Mouse (Mus musculus): ENCODE results near the gene Rps8. TPM values are rescaled to one million over a fixed set of nuclear protein-coding genes. Genes with fewer than 3 reads are reported as not detected.
A peak's percentile ranks its signal among the peaks of the same experiment; 100 is the strongest.

Gene Rps8
- polyA plus RNA-seq, 1 experiment = 190 TPM

- H3K4me3 ChIP-seq (replicated peaks) = no peak overlapping the region
- peaks cover 4% of the 10 kb centered on the region; the same call in 1 of the 2 replicates for H3K9me3 ChIP-seq (ENCODE audit: control insufficient read depth, low read length)
- peaks cover 44% of the 10 kb centered on the region for H3K4me1 ChIP-seq (ENCODE audit: control insufficient read depth)
- peaks cover 21% of the 10 kb centered on the region for H3K36me3 ChIP-seq (ENCODE audit: control insufficient read depth)
- peaks cover 30% of the 10 kb centered on the region for H3K27me3 ChIP-seq (ENCODE audit: control insufficient read depth)
- TF ChIP-seq GATA1 (IDR thresholded peaks at IDR 0.05; ENCODE audit: low read length) (no peak), TAL1 (IDR thresholded peaks at IDR 0.05; ENCODE audit: low read length) (no peak)
Observed at GRCm38 (mm10) chr4:117130790-117131189, 25.3 kb downstream of the Rps8 start.

GRCm38 (mm10) chr4:117127991-117128686, 27.9 kb downstream of the Rps8 start:
- Histone ChIP-seq H3K9me3 (ENCODE audit: control insufficient read depth, low read length) (peaks cover under 1% of the 10 kb centered on the region; the same call in 1 of the 2 replicates), H3K4me1 (ENCODE audit: control insufficient read depth) (peaks cover 42% of the 10 kb centered on the region), H3K4me3 (replicated peaks) (no peak overlapping the region), H3K27me3 (ENCODE audit: control insufficient read depth) (peaks cover 21% of the 10 kb centered on the region), H3K36me3 (ENCODE audit: control insufficient read depth) (peaks cover 21% of the 10 kb centered on the region)
- TF ChIP-seq GATA1 (IDR thresholded peaks at IDR 0.05; ENCODE audit: low read length) = no peak
- no peak for TF ChIP-seq TAL1 (IDR thresholded peaks at IDR 0.05; ENCODE audit: low read length)

DNA sequence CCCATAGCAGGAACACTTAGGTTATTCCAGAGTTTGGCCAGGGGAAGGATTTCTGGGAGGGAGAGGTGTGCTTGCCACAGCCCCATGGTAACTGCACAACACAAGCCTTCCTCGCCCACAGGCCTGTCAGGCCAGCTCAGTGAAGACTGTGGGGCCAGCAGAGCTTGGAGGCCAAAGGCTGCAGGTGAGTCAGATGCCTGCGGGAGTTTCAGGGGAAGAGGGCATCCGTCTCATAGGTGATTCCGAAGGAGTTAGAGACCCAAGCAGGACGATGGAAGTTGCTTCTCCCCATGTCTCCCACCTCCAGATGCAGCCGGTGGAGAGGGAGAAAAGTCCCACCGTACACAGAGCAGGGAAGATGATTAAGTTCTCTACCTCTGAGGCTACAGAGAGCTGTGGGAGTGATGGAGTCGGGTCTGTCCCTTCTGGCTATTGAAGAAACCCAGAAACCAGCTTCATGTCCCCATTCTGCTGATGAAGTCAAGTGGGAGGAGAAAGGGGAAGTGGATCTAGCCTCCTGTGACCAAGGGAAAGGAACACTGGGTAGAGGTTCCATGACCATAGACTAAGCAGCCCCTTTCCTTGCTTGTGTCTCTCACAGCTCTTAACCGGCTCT, 29.3 kb downstream of the Rps8 start, which contains the start of gene Tctex1d4:
Gene Tctex1d4, plus strand, starts transcription at position 120 of the 616 bp plus-strand sequence.
- Histone ChIP-seq H3K9me3 (ENCODE audit: control insufficient read depth, low read length) (no peaks in the 10 kb centered on the region), H3K4me1 (ENCODE audit: control insufficient read depth) (peaks cover 34% of the 10 kb centered on the region), H3K36me3 (ENCODE audit: control insufficient read depth) (peaks cover 20% of the 10 kb centered on the region), H3K4me3 (replicated peaks) (no peak within 1 kb of the TSS), H3K27me3 (ENCODE audit: control insufficient read depth) (peaks cover 7% of the 10 kb centered on the region)
- TF ChIP-seq TAL1 (IDR thresholded peaks at IDR 0.05; ENCODE audit: low read length) (no peak), GATA1 (IDR thresholded peaks at IDR 0.05; ENCODE audit: low read length) (no peak)

DNA sequence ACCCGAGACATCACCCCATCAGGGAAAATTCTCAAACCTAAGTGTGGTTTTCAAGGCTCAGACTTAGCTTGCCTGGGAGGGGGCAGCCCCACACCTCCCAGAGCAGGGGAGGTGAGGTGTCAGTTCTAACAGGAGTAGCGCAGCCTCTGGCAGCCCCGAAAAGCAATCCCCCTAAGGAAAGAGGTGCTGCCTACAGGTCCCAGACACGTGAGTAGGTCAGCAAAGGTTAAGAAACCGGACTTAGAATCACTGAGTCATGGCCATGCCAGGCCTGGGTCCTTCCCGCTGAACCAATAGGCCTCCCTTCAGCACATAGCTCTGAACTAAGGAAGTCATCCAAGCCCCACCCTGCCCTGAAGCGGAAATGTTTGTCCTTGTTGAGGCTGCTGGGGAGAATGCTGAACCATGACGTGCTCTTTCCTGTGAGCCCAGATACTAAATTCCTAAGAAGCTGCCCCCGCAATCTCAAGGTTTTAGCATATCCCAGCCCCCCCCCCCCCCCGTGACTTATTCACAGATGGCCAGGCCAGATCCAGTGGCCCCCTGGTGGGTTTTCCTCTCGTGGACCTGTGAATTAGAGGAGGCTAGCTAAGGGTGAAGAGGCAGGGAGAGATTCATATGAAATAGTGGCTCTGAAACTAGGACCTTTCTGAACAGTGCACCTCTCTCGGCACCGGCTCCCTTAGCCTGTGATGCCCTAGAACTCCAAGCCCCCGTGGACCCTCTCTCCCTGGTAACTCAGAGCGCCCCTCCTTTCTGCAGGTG, 30.0 kb downstream of the Rps8 start:
- H3K4me3 ChIP-seq (replicated peaks) = no peak overlapping the region
- H3K4me1 ChIP-seq (ENCODE audit: control insufficient read depth) = peaks cover 39% of the 10 kb centered on the region
- TF ChIP-seq TAL1 (IDR thresholded peaks at IDR 0.05; ENCODE audit: low read length) = no peak
- no peak for TF ChIP-seq GATA1 (IDR thresholded peaks at IDR 0.05; ENCODE audit: low read length)
- H3K9me3 ChIP-seq (ENCODE audit: control insufficient read depth, low read length) = no peaks in the 10 kb centered on the region
- peaks cover 17% of the 10 kb centered on the region for H3K36me3 ChIP-seq (ENCODE audit: control insufficient read depth)
- peaks cover 3% of the 10 kb centered on the region; the same call in 1 of the 2 replicates for H3K27me3 ChIP-seq (ENCODE audit: control insufficient read depth)

DNA sequence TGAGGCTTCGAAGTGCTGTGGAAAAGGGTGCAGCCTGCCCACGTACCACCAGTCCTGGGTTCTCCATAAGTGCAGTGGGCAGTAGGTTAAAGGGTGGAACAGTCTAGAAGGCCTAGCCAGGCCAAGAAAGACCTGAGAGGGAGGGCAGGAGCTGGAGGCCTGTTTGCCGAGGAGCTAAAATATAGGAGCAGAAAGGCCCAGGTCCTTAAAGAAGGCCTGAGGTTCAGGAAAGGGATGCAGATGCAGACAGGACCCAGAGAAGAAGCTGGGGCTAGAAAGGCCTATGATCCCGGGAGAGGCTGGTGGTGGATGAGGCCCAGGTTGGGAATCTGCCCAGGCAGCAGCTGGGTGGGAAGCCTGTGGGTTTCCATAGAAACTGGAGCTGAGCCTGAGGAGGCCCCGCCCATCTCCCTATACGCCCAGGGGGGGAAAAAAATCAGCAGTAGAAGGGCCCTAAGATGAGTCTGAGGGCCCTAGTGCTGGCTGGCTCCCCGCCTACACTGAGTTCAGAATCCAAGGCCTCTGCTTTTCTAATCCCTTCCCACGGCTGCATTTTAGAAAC, 30.6 kb downstream of the Rps8 start, which contains the start of gene Btbd19:
Gene Btbd19, minus strand, starts transcription at position 378 of the 562 bp plus-strand sequence.
- Histone ChIP-seq H3K4me3 (replicated peaks) (peak within 1 kb of the TSS; percentile 14), H3K27me3 (ENCODE audit: control insufficient read depth) (no peaks in the 10 kb centered on the region), H3K36me3 (ENCODE audit: control insufficient read depth) (peaks cover 12% of the 10 kb centered on the region), H3K4me1 (ENCODE audit: control insufficient read depth) (peaks cover 45% of the 10 kb centered on the region), H3K9me3 (ENCODE audit: control insufficient read depth, low read length) (no peaks in the 10 kb centered on the region)
- TF ChIP-seq TAL1 (IDR thresholded peaks at IDR 0.05; ENCODE audit: low read length) (no peak), GATA1 (IDR thresholded peaks at IDR 0.05; ENCODE audit: low read length) (no peak)

DNA sequence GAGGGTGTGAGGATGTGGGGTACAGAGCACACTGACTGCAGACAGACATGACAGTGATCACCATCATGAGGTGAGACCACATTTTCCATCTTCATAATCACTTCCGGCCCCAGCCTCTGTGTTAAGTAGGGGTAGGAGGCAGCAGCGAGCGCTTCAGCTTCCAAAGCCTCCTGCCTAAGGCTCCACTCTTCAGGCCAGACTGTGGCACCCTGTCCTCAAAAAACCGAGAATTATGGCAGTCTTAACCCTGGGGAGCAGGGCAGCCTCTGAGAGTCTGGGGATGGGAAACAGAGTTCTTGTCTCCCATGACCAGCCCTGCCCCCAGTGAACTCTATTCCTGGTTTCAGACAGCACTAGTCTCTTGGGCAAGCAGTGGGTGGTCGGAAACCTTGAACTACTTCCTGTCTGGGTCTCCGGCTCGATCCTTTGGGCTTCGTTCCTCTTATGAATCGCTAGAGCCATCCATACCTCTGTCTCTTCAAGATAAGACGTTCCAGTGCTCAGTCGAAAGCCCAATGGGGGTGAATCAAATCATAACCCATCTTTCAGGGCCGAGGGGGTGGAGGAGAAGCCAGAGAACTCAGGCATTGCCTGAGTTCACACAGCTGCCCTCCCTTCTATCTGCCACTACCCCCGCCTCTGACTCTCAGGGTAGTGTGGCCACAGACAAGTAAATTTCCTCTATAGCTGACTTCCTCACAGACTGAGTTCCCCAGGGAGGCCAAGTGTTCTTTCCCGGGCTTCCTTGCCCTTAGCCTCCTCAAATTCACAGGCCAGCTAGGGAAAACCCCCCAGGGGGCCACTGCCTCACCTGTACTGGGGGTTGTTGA, 31.3 kb downstream of the Rps8 start:
- Histone ChIP-seq H3K4me1 (ENCODE audit: control insufficient read depth) (peaks cover 52% of the 10 kb centered on the region), H3K9me3 (ENCODE audit: control insufficient read depth, low read length) (no peaks in the 10 kb centered on the region), H3K4me3 (replicated peaks) (peak overlapping the region; percentile 14), H3K27me3 (ENCODE audit: control insufficient read depth) (no peaks in the 10 kb centered on the region), H3K36me3 (ENCODE audit: control insufficient read depth) (peaks cover 7% of the 10 kb centered on the region; the same call in 1 of the 2 replicates)
- TF ChIP-seq TAL1 (IDR thresholded peaks at IDR 0.05; ENCODE audit: low read length) (no peak), GATA1 (IDR thresholded peaks at IDR 0.05; ENCODE audit: low read length) (no peak)

DNA sequence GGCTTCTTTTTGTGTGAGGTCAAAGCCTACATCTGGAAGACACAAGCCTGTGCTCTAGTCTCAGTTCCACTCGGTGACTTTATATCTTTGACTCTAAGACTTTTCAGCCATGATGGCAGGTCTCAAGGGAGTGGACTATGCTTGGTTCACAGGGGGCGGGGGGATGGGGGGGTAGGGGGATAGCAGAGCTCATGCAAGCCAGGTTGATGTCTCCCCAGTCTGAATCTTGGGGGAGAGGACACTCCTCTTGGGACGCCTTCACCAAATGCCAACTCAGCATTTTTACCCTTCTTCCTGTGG, 31.9 kb downstream of the Rps8 start:
- no peaks in the 10 kb centered on the region for H3K27me3 ChIP-seq (ENCODE audit: control insufficient read depth)
- H3K9me3 ChIP-seq (ENCODE audit: control insufficient read depth, low read length) = no peaks in the 10 kb centered on the region
- TF ChIP-seq TAL1 (IDR thresholded peaks at IDR 0.05; ENCODE audit: low read length) (no peak), GATA1 (IDR thresholded peaks at IDR 0.05; ENCODE audit: low read length) (no peak)
- H3K4me1 ChIP-seq (ENCODE audit: control insufficient read depth) = peaks cover 54% of the 10 kb centered on the region
- H3K4me3 ChIP-seq (replicated peaks) = no peak overlapping the region
- peaks cover 7% of the 10 kb centered on the region for H3K36me3 ChIP-seq (ENCODE audit: control insufficient read depth)

DNA sequence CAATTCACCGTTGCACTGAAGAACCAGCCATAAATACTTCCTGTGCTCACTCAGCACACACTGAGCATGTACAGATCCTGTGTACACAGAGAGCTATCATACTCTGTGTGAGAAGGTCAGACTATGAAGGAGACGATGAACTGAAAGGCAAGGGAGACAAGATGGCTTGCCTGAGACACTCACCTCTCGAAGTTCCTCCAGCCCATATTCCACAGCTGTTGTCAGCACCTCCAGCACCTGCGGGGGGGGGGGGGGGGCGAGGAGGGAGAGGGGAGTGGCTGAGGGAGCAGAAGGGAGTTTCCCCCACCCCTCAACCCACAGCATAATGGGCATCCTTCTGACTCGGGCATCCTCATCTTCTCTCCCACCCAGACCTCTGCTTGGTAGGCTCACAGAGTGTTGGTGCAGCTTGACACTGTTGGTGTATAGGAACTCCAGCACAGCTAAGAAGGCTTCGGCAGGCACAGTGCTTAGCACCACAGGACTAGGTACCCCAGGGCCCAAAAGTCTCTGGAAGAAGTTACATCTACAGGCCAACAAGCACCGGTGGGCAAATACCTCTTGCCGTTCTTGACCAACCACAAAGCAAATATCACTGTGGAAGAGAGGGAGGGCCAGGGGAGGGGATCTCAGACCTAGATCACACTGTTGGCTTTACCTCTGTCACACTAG, 32.4 kb downstream of the Rps8 start:
- H3K27me3 ChIP-seq (ENCODE audit: control insufficient read depth) = no peaks in the 10 kb centered on the region
- peaks cover 3% of the 10 kb centered on the region for H3K36me3 ChIP-seq (ENCODE audit: control insufficient read depth)
- H3K9me3 ChIP-seq (ENCODE audit: control insufficient read depth, low read length) = no peaks in the 10 kb centered on the region
- H3K4me3 ChIP-seq (replicated peaks) = no peak overlapping the region
- TF ChIP-seq TAL1 (IDR thresholded peaks at IDR 0.05; ENCODE audit: low read length) (no peak), GATA1 (IDR thresholded peaks at IDR 0.05; ENCODE audit: low read length) (no peak)
- H3K4me1 ChIP-seq (ENCODE audit: control insufficient read depth) = peaks cover 55% of the 10 kb centered on the region

All from erythroblast, embryonic 14.5 days (primary cell).